Mouse (Mus musculus) lung, postnatal 0 days (tissue): ENCODE measurements around the gene Tnni3.

Experiments
- CTCF ChIP-seq: IDR thresholded peaks from 2 replicates; pipeline ENCODE4 v1.5.1; 2016; ENCODE audit warnings: antibody characterized with exemption, mild to moderate bottlenecking
- EP300 ChIP-seq: IDR thresholded peaks from 2 replicates; pipeline ENCODE4 v1.6.1; 2016; ENCODE audit warnings: antibody characterized with exemption, mild to moderate bottlenecking, control low read depth

DNA sequence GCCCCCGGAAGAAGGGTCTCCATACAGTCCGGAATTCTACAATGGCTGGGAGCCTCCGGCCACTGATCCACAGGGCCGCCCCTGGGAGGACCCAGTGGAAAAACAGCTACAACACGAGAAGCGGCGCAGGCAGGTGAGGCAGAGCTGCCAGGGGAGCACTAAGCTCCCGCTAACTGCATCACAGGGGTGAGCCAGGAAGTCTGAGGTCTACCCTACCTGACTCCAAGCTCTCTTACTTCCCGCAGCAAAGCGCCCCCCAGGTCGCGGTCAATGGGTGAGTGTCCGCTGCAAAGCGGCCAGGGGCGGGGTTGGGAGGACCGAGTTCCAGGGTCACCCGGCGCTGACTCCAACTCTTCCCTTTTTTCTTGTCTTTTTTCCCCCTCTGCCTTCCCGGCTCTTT lies 50.1 kb downstream of the Tnni3 start:
- TF ChIP-seq CTCF (no peak), EP300 (no peak)
